Mouse (Mus musculus): ENCODE measurements around the gene Tigit. TPM values are rescaled to one million over a fixed set of nuclear protein-coding genes. Genes with fewer than 3 reads are reported as not detected.

Gene Tigit
- polyA plus RNA-seq, 1 experiment from 2014 or later, result not detected

GRCm38 (mm10) chr16:43602573-43602972 is 61.4 kb downstream of the Tigit start:
- Histone ChIP-seq H3K4me2 (replicated peaks; ENCODE audit: low read depth) (no peak overlapping the region), H3K4me3 (ENCODE audit: low read depth, low read length) (no peak overlapping the region), H3K27ac (replicated peaks) (no peak overlapping the region), H3K27me3 (ENCODE audit: control insufficient read depth, insufficient read depth, low read length) (no peaks in the 10 kb centered on the region), H3K9me3 (ENCODE audit: control insufficient read depth, low read length) (no peaks in the 10 kb centered on the region), H3K9ac (ENCODE audit: low read length) (no peak overlapping the region), H3K36me3 (ENCODE audit: control insufficient read depth, insufficient read depth, low read length) (no peaks in the 10 kb centered on the region), H3K4me1 (replicated peaks; ENCODE audit: control insufficient read depth, insufficient read depth) (no peaks in the 10 kb centered on the region)
- DNase-seq (ENCODE audit: low spot score) (no peak), ATAC-seq (ENCODE audit: low FRiP score, low TSS enrichment) (no peak)
- 65% methylated on average over 4 of the region's 4 CpGs for WGBS
- TF ChIP-seq CTCF (IDR thresholded peaks at IDR 0.05; ENCODE audit: low read depth), result no peak
- TF ChIP-seq EP300 (optimal IDR thresholded peaks at IDR 0.05), result no peak

- TF ChIP-seq CTCF (IDR thresholded peaks at IDR 0.05; ENCODE audit: low read depth) (no peak), EP300 (optimal IDR thresholded peaks at IDR 0.05) (no peak)
- H3K27ac ChIP-seq (replicated peaks), result no peak overlapping the region
- H3K4me2 ChIP-seq (replicated peaks; ENCODE audit: low read depth), result no peak overlapping the region
- ATAC-seq (ENCODE audit: low FRiP score, low TSS enrichment) (no peak), DNase-seq (ENCODE audit: low spot score) (no peak)
- no peaks in the 10 kb centered on the region for H3K27me3 ChIP-seq (ENCODE audit: control insufficient read depth, insufficient read depth, low read length)
- H3K4me1 ChIP-seq (replicated peaks; ENCODE audit: control insufficient read depth, insufficient read depth), result no peaks in the 10 kb centered on the region
- H3K9ac ChIP-seq (ENCODE audit: low read length), result no peak overlapping the region
- WGBS, result 83% methylated on average over 2 of the region's 2 CpGs
- no peaks in the 10 kb centered on the region for H3K9me3 ChIP-seq (ENCODE audit: control insufficient read depth, low read length)
- no peak overlapping the region for H3K4me3 ChIP-seq (ENCODE audit: low read depth, low read length)
- H3K36me3 ChIP-seq (ENCODE audit: control insufficient read depth, insufficient read depth, low read length), result no peaks in the 10 kb centered on the region
These were observed 64.2 kb downstream of the Tigit start for GRCm38 (mm10) chr16:43599707-43600106.

MicroRNA genes within 50 kb of the gene (microRNA counts, 519-probe panel; counts per million panel counts)
- microRNA mmu-miR-568, result not detected

Small RNA genes within 50 kb of the gene (microRNA-seq; reads per million reads assigned to microRNA genes)
- not detected for gene Mir568

Other genes starting within 250 kb of the Tigit start
- gene Drd3, start 89.9 kb upstream of the Tigit start, polyA plus RNA-seq (2015; fragmentation: Nextera tagmentation; extraction: Ambion mirVana), result 0.24 and 0.27 TPM in 2 replicates
- gene Ccdc191, start 225.7 kb upstream of the Tigit start, polyA plus RNA-seq (2015; fragmentation: Nextera tagmentation; extraction: Ambion mirVana), result 5.0 and 5.4 TPM in 2 replicates